Mouse (Mus musculus): Measurements from ENCODE around the gene Cmbl.

Cmbl gene

DNA sequence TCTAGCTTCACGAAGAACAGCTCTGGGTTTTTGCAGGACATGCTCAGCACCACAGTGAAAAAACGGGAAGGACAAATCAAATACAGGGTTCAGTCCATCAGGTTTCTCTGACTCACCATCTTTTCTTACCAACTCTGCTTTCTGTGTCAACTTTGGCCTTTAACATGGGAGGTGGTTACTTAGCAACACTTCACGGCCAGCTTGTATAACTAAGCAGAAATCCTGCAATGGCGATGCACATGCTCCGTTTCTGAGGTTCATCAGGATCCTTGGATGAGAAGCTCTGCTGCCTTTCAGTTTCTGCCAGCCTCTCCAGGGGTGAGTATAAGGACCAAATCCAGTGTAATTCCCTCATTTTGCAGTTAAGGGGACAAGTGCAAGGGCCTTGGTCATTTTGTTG is at the start of gene Cmbl:
Gene Cmbl (plus strand): TSS at position 206 of the 400 bp plus-strand sequence.
- DNase-seq (ENCODE audit: low read depth in 1 of 2, low spot score in 2 of 2) = no peak

DNA sequence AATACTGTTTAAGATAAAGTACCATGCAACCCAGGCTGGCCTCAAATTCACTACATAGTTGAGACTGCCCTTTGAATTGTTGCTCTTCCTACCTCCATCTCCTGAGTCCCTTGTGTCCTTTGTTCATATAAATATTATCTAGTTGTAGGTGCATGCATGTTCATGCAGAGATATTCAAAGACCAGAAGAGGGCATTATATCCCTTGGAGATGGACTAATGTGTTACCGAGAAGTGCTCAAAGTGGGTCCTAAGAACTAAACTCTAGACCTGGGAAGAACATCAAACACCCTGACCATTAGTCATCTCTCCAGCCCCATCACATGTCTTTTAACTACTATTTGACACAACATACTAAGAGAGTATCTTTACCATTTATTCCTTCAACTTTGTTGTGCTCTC is 48.0 kb upstream of the Cmbl start:
- no peak for DNase-seq (ENCODE audit: low read depth in 1 of 2, low spot score in 2 of 2)

DNA sequence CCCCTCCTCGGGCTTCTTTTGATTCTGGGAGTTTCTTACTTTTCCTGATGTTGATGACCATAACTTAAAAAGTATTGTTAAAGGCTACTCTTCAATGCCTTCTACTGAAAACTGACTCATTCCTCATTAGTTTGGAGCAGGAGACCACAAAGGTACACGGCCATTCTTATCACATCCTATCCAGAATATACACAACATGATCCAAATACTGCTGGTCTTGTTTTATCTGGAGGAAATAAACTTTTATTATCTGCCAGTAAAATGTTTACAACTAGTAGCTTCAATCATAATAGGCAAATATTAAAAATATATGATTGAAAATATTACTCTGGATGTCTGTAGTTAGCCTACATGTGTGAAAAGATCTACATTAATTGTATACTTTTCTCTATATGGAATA is 46.8 kb upstream of the Cmbl start:
- no peak for DNase-seq (ENCODE audit: low read depth in 1 of 2, low spot score in 2 of 2)

DNA sequence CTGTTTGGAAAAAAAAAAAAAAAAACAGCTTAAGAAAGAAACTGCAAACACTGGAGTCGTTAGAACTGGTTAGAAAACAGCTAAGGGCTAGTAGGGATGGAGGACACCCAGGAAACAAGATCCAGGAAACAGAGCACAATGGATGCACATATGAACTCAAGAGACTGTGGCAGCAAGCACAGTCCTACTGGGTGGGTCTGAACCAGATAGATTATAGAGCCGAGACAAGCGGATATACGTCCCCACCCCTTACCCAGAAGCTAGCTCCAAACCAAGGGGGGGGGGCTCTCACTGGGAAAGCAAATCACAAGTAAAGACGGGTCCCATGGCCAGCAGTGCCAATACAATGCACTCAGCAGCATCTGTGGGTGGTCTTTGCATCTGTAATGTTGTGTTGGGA is 46.2 kb upstream of the Cmbl start:
- DNase-seq (ENCODE audit: low read depth in 1 of 2, low spot score in 2 of 2) = no peak

GRCm38 (mm10) chr15:31526463-31526862 is 38.7 kb upstream of the Cmbl start:
- no peak for DNase-seq (ENCODE audit: low read depth in 1 of 2, low spot score in 2 of 2)

DNA sequence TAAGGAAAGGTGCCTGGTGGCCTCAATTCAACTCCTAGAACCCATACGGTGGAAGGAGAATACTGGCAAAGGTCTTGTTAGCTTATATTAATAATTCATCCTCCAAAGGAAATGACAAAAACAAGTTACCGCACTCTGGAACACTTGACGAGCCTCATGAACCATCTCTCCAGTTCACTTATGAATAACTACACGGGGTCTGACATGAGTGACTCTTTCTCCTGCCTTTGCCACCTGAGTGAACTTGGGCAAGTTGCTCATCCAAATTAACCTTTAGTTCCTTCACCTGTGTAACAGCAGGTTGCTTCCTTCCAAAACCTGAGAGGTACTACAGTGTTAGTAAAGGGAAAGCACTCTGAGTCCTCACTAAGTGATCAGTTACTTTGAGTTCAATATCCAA is 36.7 kb upstream of the Cmbl start:
- DNase-seq (ENCODE audit: low read depth in 1 of 2, low spot score in 2 of 2) = no peak

DNA sequence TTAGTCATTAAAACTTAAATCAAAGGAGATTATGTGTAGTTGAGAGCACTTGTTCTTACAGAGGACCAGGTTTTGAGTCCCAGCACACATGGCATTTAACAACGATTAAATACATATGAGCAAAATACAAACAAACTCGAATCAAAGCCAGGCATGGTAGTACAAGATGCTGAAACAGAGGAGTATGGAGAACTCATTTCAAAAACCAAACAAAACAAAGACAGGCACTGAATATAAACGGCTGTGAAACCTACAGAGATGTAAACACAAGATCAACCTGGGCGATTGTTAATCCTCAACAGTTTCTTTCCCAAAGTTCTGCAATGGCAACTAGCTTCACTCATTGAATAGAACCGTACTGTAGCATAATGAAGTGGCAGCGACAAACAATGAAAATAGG is 36.1 kb upstream of the Cmbl start:
- no peak for DNase-seq (ENCODE audit: low read depth in 1 of 2, low spot score in 2 of 2)

- no peak for DNase-seq (ENCODE audit: low read depth in 1 of 2, low spot score in 2 of 2)
Observed at GRCm38 (mm10) chr15:31529811-31530658, 35.2 kb upstream of the Cmbl start.

DNA sequence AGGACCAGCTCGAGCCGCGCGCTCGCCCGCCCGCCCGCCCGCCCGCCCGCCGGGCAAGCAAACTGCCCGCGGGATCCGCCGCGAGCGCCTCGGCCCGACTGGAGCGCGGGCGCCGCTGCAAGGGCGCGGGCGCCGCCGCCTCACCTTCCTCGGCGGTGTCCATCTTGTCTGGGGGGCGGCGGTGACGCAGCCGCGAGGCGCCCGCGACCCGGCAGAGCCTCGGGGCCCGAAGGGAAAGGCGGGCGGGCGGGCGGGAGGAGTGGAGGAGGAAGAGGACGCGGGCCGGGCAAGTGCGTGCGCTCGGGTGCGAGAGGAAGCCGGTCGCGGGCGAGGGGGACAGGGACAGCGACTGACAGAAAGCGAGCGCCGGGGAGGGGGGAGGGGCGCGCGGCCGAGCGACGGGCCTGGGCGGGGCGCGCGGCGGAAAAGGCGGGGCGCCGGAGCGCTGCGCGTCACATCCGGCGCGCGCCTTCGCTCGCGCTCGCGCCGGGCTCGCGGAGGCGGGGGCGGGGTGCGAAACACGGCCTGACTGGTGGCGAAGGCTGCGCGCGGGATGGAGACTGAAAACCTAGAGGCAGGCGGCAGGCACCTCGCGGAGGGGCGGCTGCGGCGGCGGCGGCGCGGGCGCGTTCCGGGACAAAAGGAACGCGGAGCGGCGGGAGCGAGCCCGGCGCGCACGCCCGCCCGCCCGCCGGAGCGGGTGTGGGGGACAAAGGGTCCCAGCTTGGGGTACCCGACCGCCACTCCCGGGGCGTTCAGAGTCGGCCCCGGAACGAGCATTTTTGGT is 34.3 kb upstream of the Cmbl start, which contains the start of gene March6:
Gene March6 (minus strand): TSS at position 395 of the 787 bp plus-strand sequence.
- peak; percentile 42 to 73 for DNase-seq (ENCODE audit: low read depth in 1 of 2, low spot score in 2 of 2)

DNA sequence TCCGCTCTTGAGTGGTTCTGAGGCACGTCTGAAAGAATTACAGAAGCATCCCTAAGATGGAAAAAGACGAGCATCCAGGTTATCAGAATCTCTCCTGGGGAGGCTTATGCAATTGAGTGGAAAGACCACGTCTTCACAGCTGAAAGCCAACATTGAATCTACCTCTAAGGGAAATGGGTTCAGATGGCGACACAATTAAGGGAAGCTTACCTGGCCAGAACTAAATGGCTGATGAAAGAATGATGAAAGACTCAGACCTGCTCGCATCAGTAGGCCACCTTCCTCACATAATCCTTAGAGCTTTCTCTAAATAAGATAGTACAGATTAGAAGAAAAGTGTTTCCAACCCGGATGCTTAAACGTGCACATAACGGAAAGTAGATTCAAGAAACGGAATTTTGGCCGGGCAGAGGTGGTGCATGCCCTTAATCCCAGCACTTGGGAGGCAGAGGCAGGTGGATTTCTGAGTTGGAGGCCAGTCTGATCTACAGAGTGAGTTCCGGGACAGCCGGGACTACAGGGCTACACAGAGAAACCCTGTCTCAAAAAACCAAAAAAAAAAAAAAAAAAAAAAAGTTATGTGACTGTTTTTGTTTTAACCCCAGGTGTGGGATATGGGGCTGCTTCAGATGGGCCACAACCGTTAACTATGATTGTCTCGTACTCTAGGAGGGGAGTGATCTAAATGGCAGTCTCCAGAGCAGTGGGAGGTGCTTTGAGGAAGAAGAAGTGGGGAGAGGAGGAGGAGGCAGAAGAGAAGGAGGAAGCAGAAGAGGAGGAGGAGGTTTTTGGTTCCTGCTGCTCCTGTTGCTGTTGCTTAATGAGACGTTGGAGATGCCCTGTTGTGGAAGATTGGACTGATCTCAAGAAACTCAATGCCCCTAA is 33.5 kb upstream of the Cmbl start:
- no peak for DNase-seq (ENCODE audit: low read depth in 1 of 2, low spot score in 2 of 2)

GRCm38 (mm10) chr15:31532331-31533021 is 32.7 kb upstream of the Cmbl start:
- no peak for DNase-seq (ENCODE audit: low read depth in 1 of 2, low spot score in 2 of 2)

DNA sequence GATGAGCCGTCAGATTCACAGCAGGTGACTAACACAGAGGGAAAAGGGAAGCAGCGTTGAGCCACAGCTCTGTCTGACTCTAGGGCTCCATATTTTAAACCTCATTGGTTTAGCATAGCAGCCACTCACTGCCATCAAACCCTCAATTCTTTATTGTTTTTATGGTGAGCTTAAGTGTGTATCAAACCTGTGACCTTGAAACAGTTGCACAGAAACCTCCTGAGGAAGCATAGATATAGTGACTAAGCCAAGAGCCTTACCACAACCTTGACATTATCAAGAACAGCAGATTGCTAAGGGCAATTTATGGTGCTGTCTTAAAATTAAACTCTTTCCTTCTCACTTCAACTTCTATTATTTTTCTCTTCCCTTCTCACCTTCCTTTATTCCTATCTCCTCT is 31.7 kb upstream of the Cmbl start:
- no peak for DNase-seq (ENCODE audit: low read depth in 1 of 2, low spot score in 2 of 2)

DNA sequence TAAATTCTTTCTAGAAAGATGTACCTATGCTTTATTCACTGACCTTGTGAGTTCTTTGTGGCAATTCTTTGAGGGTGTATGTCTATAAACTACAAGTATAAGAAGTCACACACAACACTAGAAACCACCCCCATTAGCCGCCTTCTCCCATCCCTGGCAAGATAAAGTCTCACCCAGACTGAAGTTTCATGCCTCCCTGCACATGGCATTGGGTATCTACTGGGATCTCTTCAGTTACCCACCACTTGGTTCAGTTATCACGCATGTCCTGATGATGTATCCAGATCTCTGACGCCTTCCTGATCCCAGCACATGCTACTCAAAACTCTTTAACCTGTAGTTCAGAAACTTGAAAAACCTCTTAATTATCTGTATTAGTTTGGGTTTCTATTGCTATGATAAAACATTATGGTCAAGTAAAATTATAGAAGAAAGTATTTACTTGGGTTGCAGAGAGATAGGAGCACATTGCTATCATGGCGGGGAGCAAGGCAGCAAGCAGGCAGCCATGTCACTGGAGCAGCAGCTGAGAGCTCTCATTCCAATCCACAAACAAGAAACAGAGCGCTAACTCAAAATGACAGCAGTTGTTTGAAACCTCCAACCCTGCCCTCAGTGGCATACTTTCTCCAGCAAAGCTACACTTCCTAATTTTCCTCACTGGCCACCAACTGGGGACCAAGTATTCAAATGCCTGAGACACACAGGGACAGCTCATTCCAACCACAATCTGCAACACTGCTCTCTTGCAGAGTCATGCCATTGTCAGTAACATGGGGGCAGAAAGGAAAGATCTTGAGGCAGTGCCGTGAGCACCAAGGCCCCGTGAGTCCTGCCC is 30.5 kb upstream of the Cmbl start:
- no peak for DNase-seq (ENCODE audit: low read depth in 1 of 2, low spot score in 2 of 2)

- DNase-seq (ENCODE audit: low read depth in 1 of 2, low spot score in 2 of 2) = no peak
Observed at GRCm38 (mm10) chr15:31535259-31535855, 29.8 kb upstream of the Cmbl start.

DNA sequence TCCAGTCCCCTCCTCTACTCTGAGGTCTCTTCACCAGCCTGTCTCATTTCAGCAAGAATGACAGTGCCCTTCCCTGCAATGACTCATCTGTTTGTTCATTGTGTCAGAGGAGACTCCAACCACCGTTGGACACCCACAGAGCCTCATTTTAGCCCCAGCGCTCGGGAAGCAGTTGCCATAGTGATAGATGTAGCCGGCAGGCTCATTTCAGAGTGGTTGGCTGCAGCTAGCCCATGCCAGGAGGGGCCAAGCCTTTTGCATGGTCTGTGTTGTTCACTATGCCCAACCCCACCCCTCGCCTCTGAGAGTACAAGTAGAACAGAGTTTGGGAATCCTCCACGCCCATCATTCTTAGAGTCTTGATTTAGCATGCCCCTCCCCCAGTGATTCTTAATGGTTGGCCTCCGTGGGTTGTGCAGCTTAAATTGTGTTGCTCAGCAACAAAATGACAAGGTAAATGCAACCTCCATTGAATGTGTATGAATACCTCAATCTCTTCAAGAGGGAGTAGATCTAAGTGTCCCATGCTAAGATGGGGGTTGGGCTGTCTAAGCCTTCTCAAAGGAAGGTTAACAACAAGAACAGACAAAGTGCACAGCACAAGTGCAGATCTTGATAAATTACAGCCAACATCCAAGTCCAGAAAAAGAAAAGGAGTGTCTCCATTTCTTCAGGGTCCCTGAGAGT is 29.0 kb upstream of the Cmbl start:
- no peak for DNase-seq (ENCODE audit: low read depth in 1 of 2, low spot score in 2 of 2)

GRCm38 (mm10) chr15:31537706-31538105 is 27.5 kb upstream of the Cmbl start:
- DNase-seq (ENCODE audit: low read depth in 1 of 2, low spot score in 2 of 2) = no peak

GRCm38 (mm10) chr15:31538346-31538745 is 26.8 kb upstream of the Cmbl start:
- DNase-seq (ENCODE audit: low read depth in 1 of 2, low spot score in 2 of 2) = no peak

DNA sequence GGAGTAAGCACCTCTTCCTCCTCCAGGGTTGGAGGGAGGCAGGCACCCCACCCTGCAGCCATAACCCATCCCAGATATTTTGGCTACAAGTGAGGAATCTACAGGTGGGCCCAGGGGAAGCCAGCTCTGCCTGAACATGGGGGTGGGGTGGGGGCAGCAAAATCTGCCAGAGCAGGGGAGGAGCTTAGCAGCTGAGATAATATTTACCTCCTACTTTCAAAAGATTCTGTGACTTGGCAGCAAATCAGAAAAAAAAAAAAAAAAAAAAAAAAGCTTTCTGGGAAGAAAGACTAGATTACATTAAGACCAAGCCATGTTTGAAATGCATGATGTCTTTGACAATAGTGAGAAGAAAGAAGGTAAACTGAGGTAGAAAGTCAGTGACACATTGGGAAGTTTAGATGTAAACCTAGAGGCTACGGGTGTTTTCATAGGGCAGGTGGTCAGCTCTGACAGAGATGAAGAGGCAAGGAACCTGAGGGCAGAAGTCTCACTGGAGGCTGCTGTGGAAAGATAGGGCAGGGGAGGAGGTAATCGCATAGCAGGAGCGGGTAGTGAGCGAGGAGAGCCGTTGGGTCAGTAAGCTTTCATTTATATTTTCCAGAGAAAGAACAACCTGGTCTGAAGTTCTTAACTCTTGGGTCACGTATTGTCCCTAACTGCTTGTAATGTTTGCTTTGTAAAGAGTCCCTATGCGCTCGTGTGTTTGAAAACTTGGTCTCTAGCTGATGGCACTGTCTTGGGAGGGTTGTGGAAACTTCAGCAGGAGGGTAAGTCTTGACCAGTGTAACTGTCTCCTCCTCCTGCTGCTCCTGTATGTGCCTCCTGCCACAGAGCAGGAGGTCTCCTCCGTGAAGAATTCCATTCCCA is 25.3 kb upstream of the Cmbl start:
- no peak for DNase-seq (ENCODE audit: low read depth in 1 of 2, low spot score in 2 of 2)
